Mouse (Mus musculus): Measurements from ENCODE around the gene Vmn1r82. TPM values are rescaled to one million over a fixed set of nuclear protein-coding genes. Genes with fewer than 3 reads are reported as not detected.

Vmn1r82 gene
- polyA plus RNA-seq (2014; fragmentation: Illumina TruSeq; extraction: RNeasy Lipid Tissue Mini Kit (QIAGEN cat#74804); ENCODE audit: low read depth, low replicate concordance), result not detected

GRCm38 (mm10) chr7:12300130-12300529, at the start of gene Vmn1r82:
Vmn1r82 (plus strand) TSS chr7:12300430.

GRCm38 (mm10) chr7:12268169-12268568, 32.1 kb upstream of the Vmn1r82 start, which contains the start of gene Vmn1r81:
Vmn1r81 (minus strand) TSS chr7:12268269.

GRCm38 (mm10) chr7:12329381-12329780, 29.2 kb downstream of the Vmn1r82 start, which contains the start of gene Vmn1r83:
Vmn1r83 (minus strand) TSS chr7:12329481.

Other genes with a start within 250 kb of the Vmn1r82 start
- not detected for gene Vmn1r78, start 150.2 kb upstream of the Vmn1r82 start, polyA plus RNA-seq (2014; fragmentation: Illumina TruSeq; extraction: RNeasy Lipid Tissue Mini Kit (QIAGEN cat#74804); ENCODE audit: low read depth, low replicate concordance)
- not detected for gene Vmn1r79, start 129.2 kb upstream of the Vmn1r82 start, polyA plus RNA-seq (2014; fragmentation: Illumina TruSeq; extraction: RNeasy Lipid Tissue Mini Kit (QIAGEN cat#74804); ENCODE audit: low read depth, low replicate concordance)
- gene Vmn1r80, start 111.1 kb upstream of the Vmn1r82 start, polyA plus RNA-seq (2014; fragmentation: Illumina TruSeq; extraction: RNeasy Lipid Tissue Mini Kit (QIAGEN cat#74804); ENCODE audit: low read depth, low replicate concordance), result not detected
- gene Vmn1r81, start 32.2 kb upstream of the Vmn1r82 start, polyA plus RNA-seq (2014; fragmentation: Illumina TruSeq; extraction: RNeasy Lipid Tissue Mini Kit (QIAGEN cat#74804); ENCODE audit: low read depth, low replicate concordance), result not detected
- gene Vmn1r83, start 29.1 kb downstream of the Vmn1r82 start, polyA plus RNA-seq (2014; fragmentation: Illumina TruSeq; extraction: RNeasy Lipid Tissue Mini Kit (QIAGEN cat#74804); ENCODE audit: low read depth, low replicate concordance), result not detected
- gene Vmn1r84, start 68.8 kb downstream of the Vmn1r82 start, polyA plus RNA-seq (2014; fragmentation: Illumina TruSeq; extraction: RNeasy Lipid Tissue Mini Kit (QIAGEN cat#74804); ENCODE audit: low read depth, low replicate concordance), result not detected
- 1.7 TPM for gene Zfp551, start 122.3 kb downstream of the Vmn1r82 start, polyA plus RNA-seq (2014; fragmentation: Illumina TruSeq; extraction: RNeasy Lipid Tissue Mini Kit (QIAGEN cat#74804); ENCODE audit: low read depth, low replicate concordance)
- gene Zfp606, start 177.9 kb downstream of the Vmn1r82 start, polyA plus RNA-seq (2014; fragmentation: Illumina TruSeq; extraction: RNeasy Lipid Tissue Mini Kit (QIAGEN cat#74804); ENCODE audit: low read depth, low replicate concordance), result 11.2 TPM
- not detected for gene 2900092C05Rik, start 212.1 kb downstream of the Vmn1r82 start, polyA plus RNA-seq (2014; fragmentation: Illumina TruSeq; extraction: RNeasy Lipid Tissue Mini Kit (QIAGEN cat#74804); ENCODE audit: low read depth, low replicate concordance)

Data from liver, adult 10 weeks (tissue).